Mouse (Mus musculus): Measurements from ENCODE around the gene Ifnl2. TPM values are rescaled to one million over a fixed set of nuclear protein-coding genes. Genes with fewer than 3 reads are reported as not detected.
"Not testable (repeated sequence)": the region's sequence is repeated elsewhere in the genome, so short reads cannot be mapped to it uniquely, and the experiment has no call there.

Gene Ifnl2
- polyA plus RNA-seq, 1 experiment from 2014 or later: not detected

DNA sequence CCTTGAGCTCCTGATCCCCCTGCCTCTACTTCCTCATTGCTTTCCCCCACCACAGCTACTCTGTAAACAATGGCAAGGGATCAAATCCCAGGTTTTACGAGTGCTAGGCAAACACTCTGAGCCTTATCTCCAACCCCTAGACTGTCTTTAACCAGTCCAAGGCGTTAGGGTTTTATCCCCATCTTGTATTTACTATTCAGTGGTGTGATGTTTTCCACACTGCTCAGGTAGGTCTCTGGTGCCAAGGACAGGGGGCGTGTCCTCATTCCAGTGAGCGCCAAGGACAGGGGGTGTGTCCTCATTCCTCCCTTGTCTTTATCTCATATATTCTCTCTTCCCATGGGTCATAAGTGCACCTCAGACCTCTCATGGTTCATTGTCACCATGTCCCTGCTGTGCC lies 30.3 kb upstream of the Ifnl2 start, which contains the start of gene Sycn:
Sycn (plus strand) TSS at position 360 of the 400 bp plus-strand sequence.
- H3K9me3 ChIP-seq: no peaks in the 10 kb centered on the region
- H3K27ac ChIP-seq: no peak within 1 kb of the TSS
- H3K9ac ChIP-seq: no peak within 1 kb of the TSS
- H3K4me1 ChIP-seq: peaks cover 7% of the 10 kb centered on the region
- no peak within 1 kb of the TSS for H3K4me2 ChIP-seq
- H3K27me3 ChIP-seq (replicated peaks): peaks cover 16% of the 10 kb centered on the region
- H3K4me3 ChIP-seq: no peak within 1 kb of the TSS
- H3K36me3 ChIP-seq (replicated peaks): no peaks in the 10 kb centered on the region
- no peak for ATAC-seq (replicated peaks)
- WGBS: 81% methylated on average over 4 of the region's 4 CpGs

- not testable (repeated sequence) for H3K9ac ChIP-seq; H3K27ac ChIP-seq; H3K36me3 ChIP-seq (replicated peaks); H3K27me3 ChIP-seq (replicated peaks); H3K4me2 ChIP-seq; H3K9me3 ChIP-seq; H3K4me1 ChIP-seq; H3K4me3 ChIP-seq; ATAC-seq (replicated peaks)
- WGBS: 92% methylated on average over 6 of the region's 6 CpGs
Observed at GRCm38 (mm10) chr7:28538886-28539285, 28.6 kb upstream of the Ifnl2 start.

DNA sequence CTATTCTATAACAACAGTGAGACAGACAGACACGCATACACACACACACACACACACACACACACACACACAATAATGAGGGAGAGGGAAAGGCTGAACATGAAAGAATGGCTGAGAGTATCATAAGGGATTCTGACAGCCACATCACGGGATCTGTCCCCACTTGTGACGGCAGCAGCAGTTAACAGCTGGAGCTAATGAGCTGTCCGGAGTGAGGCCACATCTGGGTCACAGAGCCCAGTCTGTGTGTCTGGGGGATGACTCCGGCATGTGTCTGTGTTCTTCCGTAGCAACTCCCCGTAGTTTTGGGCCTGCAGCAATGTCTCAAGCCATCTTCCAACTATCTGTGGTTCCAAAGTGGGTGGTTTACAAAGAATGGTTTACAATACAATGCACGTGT lies 21.8 kb upstream of the Ifnl2 start:
- Histone ChIP-seq H3K4me1 (no peaks in the 10 kb centered on the region), H3K9me3 (no peaks in the 10 kb centered on the region), H3K4me3 (no peak overlapping the region), H3K4me2 (no peak overlapping the region), H3K27ac (no peak overlapping the region), H3K9ac (no peak overlapping the region), H3K36me3 (replicated peaks) (no peaks in the 10 kb centered on the region), H3K27me3 (replicated peaks) (no peaks in the 10 kb centered on the region; the same call in 1 of the 2 replicates)
- WGBS: 76% methylated on average over 8 of the region's 8 CpGs
- no peak for ATAC-seq (replicated peaks)

DNA sequence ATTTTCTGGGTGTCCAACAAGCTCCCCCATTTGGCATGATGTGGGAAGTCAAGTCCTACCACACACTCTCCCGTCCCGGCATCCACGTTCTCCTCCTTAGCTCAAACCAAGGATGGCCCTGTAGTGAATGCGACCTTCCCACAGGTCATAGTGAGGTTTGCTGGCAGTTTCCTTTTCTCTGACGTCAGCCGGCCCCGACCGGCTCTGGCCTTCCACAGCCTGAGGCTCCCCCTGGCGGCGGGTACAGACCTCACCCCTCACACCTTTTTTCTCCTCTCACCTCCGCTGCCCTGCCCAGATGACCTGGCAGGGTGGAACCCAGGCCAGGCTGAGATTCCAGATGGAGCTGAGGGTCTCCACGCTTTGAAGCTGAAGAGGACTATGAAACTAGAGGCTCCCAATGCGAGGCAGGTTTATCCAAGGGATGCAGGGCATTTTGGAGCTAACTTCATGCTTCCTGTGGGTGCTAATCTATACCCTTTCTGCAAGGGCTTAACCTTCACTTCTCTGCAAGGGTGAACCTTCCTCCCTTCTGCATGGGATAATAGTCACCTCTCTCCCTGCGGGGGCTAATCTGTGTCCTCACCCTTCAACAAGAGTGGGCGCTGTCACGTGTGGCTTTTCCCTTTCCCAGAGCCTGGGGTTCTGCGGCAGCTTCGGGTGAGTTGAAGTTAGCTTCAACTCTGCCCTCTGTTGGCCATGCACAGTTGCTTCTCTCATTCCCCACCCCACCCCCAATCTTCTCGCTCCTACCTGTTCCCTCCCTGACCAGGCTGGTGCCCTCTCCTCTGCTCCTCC lies 17.9 kb upstream of the Ifnl2 start:
- Histone ChIP-seq H3K4me1 (no peaks in the 10 kb centered on the region), H3K4me3 (no peak overlapping the region)

GRCm38 (mm10) chr7:28522536-28522935 lies 12.3 kb upstream of the Ifnl2 start, which contains the start of gene Ifnl3:
Gene Ifnl3 (plus strand): TSS chr7:28522836.
- not testable (repeated sequence) for H3K27ac ChIP-seq; H3K4me1 ChIP-seq; H3K9me3 ChIP-seq; H3K27me3 ChIP-seq (replicated peaks); H3K36me3 ChIP-seq (replicated peaks); H3K4me3 ChIP-seq; H3K4me2 ChIP-seq; H3K9ac ChIP-seq; ATAC-seq (replicated peaks)
- 72% methylated on average over 5 of the region's 6 CpGs for WGBS

More for the DNA sequence above, 17.9 kb upstream of the Ifnl2 start:
- no peaks in the 10 kb centered on the region for H3K36me3 ChIP-seq (replicated peaks)
- no peak overlapping the region for H3K27ac ChIP-seq
- no peak overlapping the region for H3K9ac ChIP-seq
- H3K4me2 ChIP-seq: no peak overlapping the region
- H3K9me3 ChIP-seq: no peaks in the 10 kb centered on the region
- 8% methylated on average over 19 of the region's 19 CpGs for WGBS
- H3K27me3 ChIP-seq (replicated peaks): no peaks in the 10 kb centered on the region; the same call in 1 of the 2 replicates
- no peak for ATAC-seq (replicated peaks)

GRCm38 (mm10) chr7:28511441-28511840 lies 1.2 kb upstream of the Ifnl2 start:
- WGBS: 72% methylated on average over 8 of the region's 8 CpGs
- ATAC-seq (replicated peaks): no peak

GRCm38 (mm10) chr7:28509121-28509520 lies 1.1 kb downstream of the Ifnl2 start:
- H3K4me2 ChIP-seq; H3K4me3 ChIP-seq; H3K9ac ChIP-seq; H3K4me1 ChIP-seq; H3K9me3 ChIP-seq; H3K27ac ChIP-seq; ATAC-seq (replicated peaks); H3K27me3 ChIP-seq (replicated peaks); H3K36me3 ChIP-seq (replicated peaks): not testable (repeated sequence)
- 58% methylated on average over 2 of the region's 2 CpGs for WGBS

More at GRCm38 (mm10) chr7:28511441-28511840, 1.2 kb upstream of the Ifnl2 start:
- H3K9ac ChIP-seq: no peak overlapping the region
- H3K4me2 ChIP-seq: no peak overlapping the region
- no peaks in the 10 kb centered on the region for H3K36me3 ChIP-seq (replicated peaks)
- no peaks in the 10 kb centered on the region for H3K4me1 ChIP-seq
- H3K4me3 ChIP-seq: no peak overlapping the region
- no peak overlapping the region for H3K27ac ChIP-seq
- no peaks in the 10 kb centered on the region for H3K27me3 ChIP-seq (replicated peaks)
- no peaks in the 10 kb centered on the region for H3K9me3 ChIP-seq

DNA sequence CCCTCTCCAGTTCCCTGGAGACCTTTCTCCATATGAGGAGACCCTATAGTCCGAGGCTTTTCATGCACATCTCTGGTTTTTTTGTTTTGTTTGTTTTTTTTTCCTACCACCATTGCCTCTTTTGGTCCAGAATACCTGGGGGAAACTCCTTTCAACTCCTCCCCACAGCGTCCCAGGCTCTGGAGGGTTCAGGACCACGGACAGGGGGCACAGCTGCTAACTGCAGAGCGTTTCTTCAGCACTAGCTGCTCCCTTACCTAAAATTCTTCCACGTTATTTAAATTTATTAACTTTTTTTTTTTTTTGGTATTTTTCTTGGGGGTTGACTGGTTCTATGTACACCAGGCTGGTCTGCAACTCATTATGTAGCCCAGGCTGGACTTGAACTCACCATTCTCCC lies 4.7 kb downstream of the Ifnl2 start:
- H3K27ac ChIP-seq: no peak overlapping the region
- H3K9ac ChIP-seq: no peak overlapping the region
- H3K4me3 ChIP-seq: no peak overlapping the region
- H3K9me3 ChIP-seq: no peaks in the 10 kb centered on the region
- no peaks in the 10 kb centered on the region for H3K36me3 ChIP-seq (replicated peaks)
- no peaks in the 10 kb centered on the region for H3K4me1 ChIP-seq
- 9% methylated on average over 5 of the region's 5 CpGs for whole genome bisulfite sequencing
- ATAC-seq (replicated peaks): no peak
- H3K4me2 ChIP-seq: no peak overlapping the region
- H3K27me3 ChIP-seq (replicated peaks): no peaks in the 10 kb centered on the region

GRCm38 (mm10) chr7:28495426-28495825 lies 14.8 kb downstream of the Ifnl2 start:
- Histone ChIP-seq H3K9me3 (no peaks in the 10 kb centered on the region), H3K4me1 (peaks cover 10% of the 10 kb centered on the region; the same call in 1 of the 2 replicates), H3K4me3 (no peak overlapping the region), H3K4me2 (no peak overlapping the region), H3K27ac (0 out of 2 replicates have a peak overlapping the region, but pooled peaks have one; percentile 36), H3K36me3 (replicated peaks) (no peaks in the 10 kb centered on the region), H3K9ac (no peak overlapping the region), H3K27me3 (replicated peaks) (0 out of 2 replicates have a peak, but pooled peaks cover 4% of the 10 kb centered on the region)
- 22% methylated on average over 11 of the region's 11 CpGs for WGBS
- ATAC-seq (replicated peaks): peak; percentile 58; the same call in 1 of the 2 replicates

- 90% methylated on average over 8 of the region's 8 CpGs for WGBS
- peaks cover 20% of the 10 kb centered on the region for H3K4me1 ChIP-seq
- no peak overlapping the region for H3K27ac ChIP-seq
- H3K9ac ChIP-seq: no peak overlapping the region
- ATAC-seq (replicated peaks): no peak
- no peaks in the 10 kb centered on the region for H3K9me3 ChIP-seq
- no peak overlapping the region for H3K4me2 ChIP-seq
- no peak overlapping the region for H3K4me3 ChIP-seq
- H3K27me3 ChIP-seq (replicated peaks): peaks cover 14% of the 10 kb centered on the region; the same call in 1 of the 2 replicates
- H3K36me3 ChIP-seq (replicated peaks): no peaks in the 10 kb centered on the region
Observed at GRCm38 (mm10) chr7:28492310-28492709, 17.9 kb downstream of the Ifnl2 start.

- no peak overlapping the region for H3K9ac ChIP-seq
- H3K4me1 ChIP-seq: peaks cover 19% of the 10 kb centered on the region
- ATAC-seq (replicated peaks): no peak
- no peaks in the 10 kb centered on the region for H3K36me3 ChIP-seq (replicated peaks)
- 0 out of 2 replicates have a peak overlapping the region, but pooled peaks have one; percentile 21 for H3K4me2 ChIP-seq
- peaks cover 20% of the 10 kb centered on the region; the same call in 1 of the 2 replicates for H3K27me3 ChIP-seq (replicated peaks)
- WGBS: 29% methylated on average over 14 of the region's 14 CpGs
- H3K27ac ChIP-seq: no peak overlapping the region
- no peak overlapping the region for H3K4me3 ChIP-seq
- H3K9me3 ChIP-seq: no peaks in the 10 kb centered on the region
Observed at GRCm38 (mm10) chr7:28490903-28491302, 19.4 kb downstream of the Ifnl2 start.

GRCm38 (mm10) chr7:28490410-28490809 lies 19.8 kb downstream of the Ifnl2 start:
- H3K27me3 ChIP-seq (replicated peaks): peaks cover 20% of the 10 kb centered on the region; the same call in 1 of the 2 replicates
- H3K27ac ChIP-seq: no peak overlapping the region
- H3K4me2 ChIP-seq: 0 out of 2 replicates have a peak overlapping the region, but pooled peaks have one; percentile 21
- H3K9me3 ChIP-seq: no peaks in the 10 kb centered on the region
- WGBS: 5% methylated on average over 10 of the region's 10 CpGs
- H3K36me3 ChIP-seq (replicated peaks): no peaks in the 10 kb centered on the region
- peaks cover 15% of the 10 kb centered on the region for H3K4me1 ChIP-seq
- H3K9ac ChIP-seq: no peak overlapping the region
- ATAC-seq (replicated peaks): no peak
- no peak overlapping the region for H3K4me3 ChIP-seq
